Mouse (Mus musculus) stomach, embryonic 14.5 days (tissue): ENCODE data around the gene Smim7. TPM values are rescaled to one million over a fixed set of nuclear protein-coding genes. Genes with fewer than 3 reads are reported as not detected.

Experiments used
- ATAC-seq: fragments of 200-750 bp; cut with Nextera tagmentation; 2 replicates; pipeline ENCODE4 v1.8.0; 2017; ENCODE audit warnings: low read depth, moderate TSS enrichment; ENCODE audit not compliant: insufficient number of reproducible peaks, insufficient read depth, low FRiP score
- H3K27ac ChIP-seq: fragments of 300-500 bp; sonication (generic); 2 replicates; pipeline ENCODE4 v1.5.1; 2014; ENCODE audit warnings: mild to moderate bottlenecking, low read length, moderate library complexity, mixed read lengths
- H3K27me3 ChIP-seq: fragments of 300-500 bp; sonication (generic); 2 replicates; pipeline ENCODE4 v1.6.1; 2014; ENCODE audit warnings: low read length, control low read depth, mixed read lengths; ENCODE audit not compliant: control insufficient read depth, insufficient read depth
- H3K36me3 ChIP-seq: fragments of 300-500 bp; sonication (generic); 2 replicates; pipeline ENCODE4 v1.6.1; 2014; ENCODE audit warnings: mild to moderate bottlenecking, control low read depth, low read length, moderate library complexity, mixed read lengths; ENCODE audit not compliant: control insufficient read depth, insufficient read depth
- H3K4me1 ChIP-seq: fragments of 300-500 bp; sonication (generic); 2 replicates; pipeline ENCODE4 v1.6.1; 2014; ENCODE audit warnings: low read length, control low read depth, mixed read lengths; ENCODE audit not compliant: control insufficient read depth, insufficient read depth
- H3K4me2 ChIP-seq: fragments of 300-500 bp; sonication (generic); replicated peaks from 2 replicates; pipeline ENCODE4 v1.6.1; 2014; ENCODE audit warnings: low read depth, low read length, control low read depth
- H3K4me3 ChIP-seq: fragments of 300-500 bp; sonication (generic); 2 replicates; pipeline ENCODE4 v1.5.1; 2014; ENCODE audit warnings: low read depth, low read length, control low read depth
- H3K9ac ChIP-seq: fragments of 300-500 bp; sonication (generic); replicated peaks from 2 replicates; pipeline ENCODE4 v1.6.1; 2014; ENCODE audit warnings: low read depth, mild to moderate bottlenecking, control low read depth, low read length, moderate library complexity, mixed read lengths
- H3K9me3 ChIP-seq: fragments of 300-500 bp; sonication (generic); 2 replicates; pipeline ENCODE4 v1.6.1; 2016; ENCODE audit warnings: low read depth, low read length, control low read depth; ENCODE audit not compliant: control insufficient read depth
- WGBS: fragments of 180-500 bp; shearing (Covaris S2); extraction: QIAGEN DNeasy Blood & Tissue Kit; methylation state at CpG from one replicate; pipeline ENCODE4 v1.1.7; 2014; 5-methylcytosine and 5-hydroxymethylcytosine counted together
- polyA plus RNA-seq: library from polyadenylated mRNA; unstranded; fragments of >200 nt; fragmentation: Nextera tagmentation; extraction: Ambion mirVana; gene quantifications from 2 replicates; pipeline ENCODE4 v1.2.1, GENCODE M21; 2014

Gene Smim7
- polyA plus RNA-seq, 1 experiment from 2014 or later = 154 TPM

GRCm38 (mm10) chr8:72555770-72556169 is 15.1 kb downstream of the Smim7 start:
- Histone ChIP-seq H3K4me2 (no peak overlapping the region), H3K27me3 (no peaks in the 10 kb centered on the region), H3K9ac (no peak overlapping the region), H3K9me3 (no peaks in the 10 kb centered on the region), H3K36me3 (peaks cover 7% of the 10 kb centered on the region; the same call in 1 of the 2 replicates), H3K4me1 (no peaks in the 10 kb centered on the region), H3K4me3 (no peak overlapping the region), H3K27ac (no peak overlapping the region)
- ATAC-seq = no peak
- WGBS = 37% methylated on average over 4 of the region's 4 CpGs

- Histone ChIP-seq H3K4me1 (peaks cover 17% of the 10 kb centered on the region), H3K9ac (peak overlapping the region; percentile 52; the same call in 1 of the 2 replicates), H3K4me3 (peak overlapping the region; percentile 98), H3K9me3 (no peaks in the 10 kb centered on the region), H3K36me3 (no peaks in the 10 kb centered on the region; the same call in 1 of the 2 replicates), H3K27ac (peak overlapping the region; percentile 95; the same call in 1 of the 2 replicates), H3K4me2 (peak overlapping the region; percentile 73), H3K27me3 (no peaks in the 10 kb centered on the region)
- 3% methylated on average over 5 of the region's 5 CpGs for WGBS
- ATAC-seq = no peak
These were observed 21.5 kb downstream of the Smim7 start for GRCm38 (mm10) chr8:72549314-72549892.

GRCm38 (mm10) chr8:72548644-72549313 is 22.1 kb downstream of the Smim7 start:
- no peak for ATAC-seq
- Histone ChIP-seq H3K4me1 (peaks cover 17% of the 10 kb centered on the region), H3K4me3 (peak overlapping the region; percentile 98), H3K27me3 (no peaks in the 10 kb centered on the region), H3K4me2 (peak overlapping the region; percentile 73), H3K9me3 (no peaks in the 10 kb centered on the region), H3K27ac (peak overlapping the region; percentile 95), H3K36me3 (no peaks in the 10 kb centered on the region; the same call in 1 of the 2 replicates), H3K9ac (peak overlapping the region; percentile 52)
- under 1% methylated on average over 45 of the region's 45 CpGs for WGBS

- Histone ChIP-seq H3K4me1 (peaks cover 17% of the 10 kb centered on the region), H3K36me3 (no peaks in the 10 kb centered on the region; the same call in 1 of the 2 replicates), H3K9ac (peak within 1 kb of the TSS; percentile 98), H3K27ac (peak within 1 kb of the TSS; percentile 95), H3K27me3 (no peaks in the 10 kb centered on the region), H3K9me3 (no peaks in the 10 kb centered on the region), H3K4me2 (peak within 1 kb of the TSS; percentile 74), H3K4me3 (peak within 1 kb of the TSS; percentile 98)
- under 1% methylated on average over 89 of the region's 92 CpGs for WGBS
- ATAC-seq = peak; percentile 96
These were observed 22.9 kb downstream of the Smim7 start, which contains the start of gene Med26 for GRCm38 (mm10) chr8:72547802-72548643. Gene Med26 (minus strand): TSS chr8:72548270.

GRCm38 (mm10) chr8:72547122-72547801 is 23.6 kb downstream of the Smim7 start:
- peak overlapping the region; percentile 98 for H3K4me3 ChIP-seq

GRCm38 (mm10) chr8:72539234-72539633 is 31.7 kb downstream of the Smim7 start:
- no peak for ATAC-seq
- Histone ChIP-seq H3K27me3 (no peaks in the 10 kb centered on the region), H3K4me1 (no peaks in the 10 kb centered on the region), H3K27ac (no peak overlapping the region), H3K9me3 (no peaks in the 10 kb centered on the region), H3K4me3 (no peak overlapping the region), H3K4me2 (no peak overlapping the region), H3K36me3 (no peaks in the 10 kb centered on the region; the same call in 1 of the 2 replicates), H3K9ac (no peak overlapping the region)

More at GRCm38 (mm10) chr8:72547122-72547801, 23.6 kb downstream of the Smim7 start:
- 2% methylated on average over 27 of the region's 27 CpGs for WGBS
- peak; percentile 1; the same call in 1 of the 2 replicates for ATAC-seq
- peak overlapping the region; percentile 74 for H3K4me2 ChIP-seq
- peak overlapping the region; percentile 69 for H3K27ac ChIP-seq
- no peaks in the 10 kb centered on the region; the same call in 1 of the 2 replicates for H3K36me3 ChIP-seq
- H3K9me3 ChIP-seq = no peaks in the 10 kb centered on the region
- peaks cover 17% of the 10 kb centered on the region for H3K4me1 ChIP-seq
- H3K27me3 ChIP-seq = no peaks in the 10 kb centered on the region
- peak overlapping the region; percentile 98 for H3K9ac ChIP-seq

GRCm38 (mm10) chr8:72534888-72535287 is 36.0 kb downstream of the Smim7 start:
- Histone ChIP-seq H3K4me3 (no peak overlapping the region), H3K4me2 (no peak overlapping the region), H3K27ac (no peak overlapping the region), H3K27me3 (no peaks in the 10 kb centered on the region), H3K9ac (no peak overlapping the region), H3K4me1 (no peaks in the 10 kb centered on the region), H3K36me3 (no peaks in the 10 kb centered on the region), H3K9me3 (no peaks in the 10 kb centered on the region)
- 95% methylated on average over 3 of the region's 3 CpGs for WGBS
- no peak for ATAC-seq

GRCm38 (mm10) chr8:72532103-72532502 is 38.8 kb downstream of the Smim7 start:
- Histone ChIP-seq H3K9me3 (no peaks in the 10 kb centered on the region), H3K9ac (no peak overlapping the region), H3K36me3 (no peaks in the 10 kb centered on the region), H3K4me2 (no peak overlapping the region), H3K27me3 (no peaks in the 10 kb centered on the region), H3K27ac (no peak overlapping the region), H3K4me3 (no peak overlapping the region), H3K4me1 (no peaks in the 10 kb centered on the region)
- WGBS = 92% methylated on average over 1 of the region's 1 CpGs
- ATAC-seq = no peak
